Mouse (Mus musculus): Measurements from ENCODE around the gene Slc10a4. TPM values are rescaled to one million over a fixed set of nuclear protein-coding genes. Genes with fewer than 3 reads are reported as not detected.
A peak's percentile ranks its signal among the peaks of the same experiment; 100 is the strongest.

The Slc10a4 gene
- total RNA-seq (2014; rRNA removed) (16.5 and 22.5 TPM in 2 replicates), polyA plus RNA-seq (2015; fragmentation: Nextera tagmentation; extraction: Ambion mirVana) (31.9 and 34.9 TPM in 2 replicates)

GRCm38 (mm10) chr5:73006784-73007581 lies at the start of gene Slc10a4:
Gene Slc10a4 (plus strand): TSS chr5:73006883.
- ATAC-seq (peak; percentile 80), DNase-seq (ENCODE audit: low spot score) (peak; percentile 21)
- Histone ChIP-seq H3K4me3 (ENCODE audit: low read length) (peak within 1 kb of the TSS; percentile 39), H3K9me3 (ENCODE audit: low read length) (no peaks in the 10 kb centered on the region), H3K9ac (replicated peaks; ENCODE audit: low read length) (peak within 1 kb of the TSS; percentile 35; the same call in 1 of the 2 replicates), H3K4me1 (ENCODE audit: insufficient read depth, low read length) (no peaks in the 10 kb centered on the region), H3K27ac (no peak within 1 kb of the TSS), H3K36me3 (ENCODE audit: insufficient read depth, low read length) (no peaks in the 10 kb centered on the region), H3K4me2 (ENCODE audit: low read depth, low read length) (peak within 1 kb of the TSS; percentile 58), H3K27me3 (ENCODE audit: insufficient read depth, low read length) (no peaks in the 10 kb centered on the region)
- WGBS: 7% methylated on average over 65 of the region's 65 CpGs
- TF ChIP-seq CTCF (IDR thresholded peaks at IDR 0.05; ENCODE audit: low read depth): no peak

DNA sequence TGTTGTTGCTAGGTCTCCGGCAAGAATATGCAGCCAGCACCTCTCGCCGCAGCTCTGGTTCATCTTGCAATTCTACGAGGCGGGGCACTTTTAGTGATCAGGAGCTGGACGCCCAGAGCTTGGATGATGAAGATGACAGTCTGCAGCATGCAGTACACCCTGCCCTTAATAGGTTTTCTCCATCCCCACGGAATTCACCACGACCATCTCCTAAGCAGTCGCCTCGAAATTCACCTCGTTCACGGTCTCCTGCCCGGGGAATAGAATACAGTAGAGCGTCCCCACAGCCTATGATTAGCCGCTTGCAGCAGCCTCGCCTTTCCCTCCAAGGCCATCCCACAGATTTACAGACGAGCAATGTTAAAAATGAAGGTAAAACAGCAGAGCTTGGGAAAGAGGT lies 49.4 kb upstream of the Slc10a4 start:
- no peak overlapping the region for H3K9ac ChIP-seq (replicated peaks; ENCODE audit: low read length)
- DNase-seq (ENCODE audit: low spot score): no peak
- H3K4me3 ChIP-seq (ENCODE audit: low read length): no peak overlapping the region
- H3K9me3 ChIP-seq (ENCODE audit: low read length): no peaks in the 10 kb centered on the region
- no peak for TF ChIP-seq CTCF (IDR thresholded peaks at IDR 0.05; ENCODE audit: low read depth)
- no peaks in the 10 kb centered on the region for H3K27me3 ChIP-seq (ENCODE audit: insufficient read depth, low read length)
- no peak for ATAC-seq
- no peak overlapping the region for H3K4me2 ChIP-seq (ENCODE audit: low read depth, low read length)
- 84% methylated on average over 17 of the region's 17 CpGs for WGBS
- no peak overlapping the region for H3K27ac ChIP-seq
- H3K36me3 ChIP-seq (ENCODE audit: insufficient read depth, low read length): peaks cover 5% of the 10 kb centered on the region; the same call in 1 of the 2 replicates
- H3K4me1 ChIP-seq (ENCODE audit: insufficient read depth, low read length): no peaks in the 10 kb centered on the region

- H3K4me3 ChIP-seq (ENCODE audit: low read length): no peak overlapping the region
- H3K36me3 ChIP-seq (ENCODE audit: insufficient read depth, low read length): peaks cover 5% of the 10 kb centered on the region; the same call in 1 of the 2 replicates
- no peak for TF ChIP-seq CTCF (IDR thresholded peaks at IDR 0.05; ENCODE audit: low read depth)
- no peak for DNase-seq (ENCODE audit: low spot score)
- H3K4me1 ChIP-seq (ENCODE audit: insufficient read depth, low read length): no peaks in the 10 kb centered on the region
- H3K4me2 ChIP-seq (ENCODE audit: low read depth, low read length): no peak overlapping the region
- WGBS: 84% methylated on average over 6 of the region's 6 CpGs
- no peak overlapping the region for H3K9ac ChIP-seq (replicated peaks; ENCODE audit: low read length)
- no peaks in the 10 kb centered on the region for H3K27me3 ChIP-seq (ENCODE audit: insufficient read depth, low read length)
- H3K9me3 ChIP-seq (ENCODE audit: low read length): no peaks in the 10 kb centered on the region
- no peak for ATAC-seq
- no peak overlapping the region for H3K27ac ChIP-seq
These were observed 46.6 kb upstream of the Slc10a4 start for GRCm38 (mm10) chr5:72960096-72960495.

GRCm38 (mm10) chr5:72965706-72966105 lies 41.0 kb upstream of the Slc10a4 start:
- no peak for TF ChIP-seq CTCF (IDR thresholded peaks at IDR 0.05; ENCODE audit: low read depth)
- no peaks in the 10 kb centered on the region for H3K27me3 ChIP-seq (ENCODE audit: insufficient read depth, low read length)

DNA sequence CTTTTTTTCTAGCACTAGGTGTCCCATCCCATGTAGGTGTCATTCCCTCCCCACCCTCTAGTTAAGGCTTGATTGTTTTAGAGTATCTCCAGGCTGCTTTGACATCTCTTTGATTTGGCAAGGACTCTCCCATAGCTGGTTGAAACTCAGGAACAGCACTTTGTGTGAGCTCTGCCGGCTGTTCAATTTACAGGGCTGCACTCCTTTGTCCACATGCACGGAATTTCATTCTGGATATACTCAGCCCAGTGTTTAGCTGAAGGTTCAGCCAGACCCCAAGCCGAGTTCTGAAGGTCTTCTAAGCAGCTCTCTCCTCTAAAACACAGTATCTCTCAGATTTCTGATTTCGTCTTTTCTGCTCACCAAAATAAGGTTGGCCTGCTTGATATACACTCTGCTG lies 34.2 kb upstream of the Slc10a4 start:
- TF ChIP-seq CTCF (IDR thresholded peaks at IDR 0.05; ENCODE audit: low read depth): no peak
- no peaks in the 10 kb centered on the region for H3K9me3 ChIP-seq (ENCODE audit: low read length)
- H3K27ac ChIP-seq: no peak overlapping the region
- no peaks in the 10 kb centered on the region for H3K4me1 ChIP-seq (ENCODE audit: insufficient read depth, low read length)
- H3K27me3 ChIP-seq (ENCODE audit: insufficient read depth, low read length): no peaks in the 10 kb centered on the region
- ATAC-seq: no peak
- no peak overlapping the region for H3K9ac ChIP-seq (replicated peaks; ENCODE audit: low read length)
- H3K36me3 ChIP-seq (ENCODE audit: insufficient read depth, low read length): peaks cover 35% of the 10 kb centered on the region
- H3K4me2 ChIP-seq (ENCODE audit: low read depth, low read length): no peak overlapping the region
- WGBS: 65% methylated on average over 4 of the region's 4 CpGs
- DNase-seq (ENCODE audit: low spot score): no peak
- H3K4me3 ChIP-seq (ENCODE audit: low read length): no peak overlapping the region

More at GRCm38 (mm10) chr5:72965706-72966105, 41.0 kb upstream of the Slc10a4 start:
- ATAC-seq (no peak), DNase-seq (ENCODE audit: low spot score) (no peak)
- Histone ChIP-seq H3K36me3 (ENCODE audit: insufficient read depth, low read length) (peaks cover 6% of the 10 kb centered on the region), H3K9ac (replicated peaks; ENCODE audit: low read length) (no peak overlapping the region), H3K27ac (no peak overlapping the region), H3K4me3 (ENCODE audit: low read length) (no peak overlapping the region), H3K4me2 (ENCODE audit: low read depth, low read length) (no peak overlapping the region), H3K9me3 (ENCODE audit: low read length) (no peaks in the 10 kb centered on the region), H3K4me1 (ENCODE audit: insufficient read depth, low read length) (no peaks in the 10 kb centered on the region)
- WGBS: 85% methylated on average over 3 of the region's 3 CpGs

DNA sequence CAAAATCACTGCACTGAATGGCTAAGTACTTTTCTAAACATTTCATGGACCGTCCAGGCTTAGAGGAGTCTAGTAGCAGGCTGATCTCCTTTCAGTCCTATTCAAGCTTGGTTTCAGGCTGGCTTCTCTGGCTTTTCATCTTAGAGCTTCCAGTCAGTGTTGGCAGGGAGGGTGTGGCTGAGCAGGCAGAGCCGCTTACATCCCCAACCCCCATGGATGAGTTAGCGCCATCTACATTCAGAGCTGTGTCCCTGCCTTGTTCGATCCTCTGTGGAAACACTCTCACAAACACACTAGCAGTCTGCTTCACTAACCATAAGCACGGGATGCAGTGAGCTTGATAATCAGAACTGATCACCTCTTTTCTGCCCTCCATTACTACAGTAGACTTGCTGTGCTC lies 33.7 kb upstream of the Slc10a4 start:
- H3K4me2 ChIP-seq (ENCODE audit: low read depth, low read length): no peak overlapping the region
- H3K36me3 ChIP-seq (ENCODE audit: insufficient read depth, low read length): peaks cover 35% of the 10 kb centered on the region
- 48% methylated on average over 5 of the region's 5 CpGs for WGBS
- peak; percentile 59; the same call in 1 of the 2 replicates for ATAC-seq
- H3K9ac ChIP-seq (replicated peaks; ENCODE audit: low read length): no peak overlapping the region
- H3K9me3 ChIP-seq (ENCODE audit: low read length): no peaks in the 10 kb centered on the region
- TF ChIP-seq CTCF (IDR thresholded peaks at IDR 0.05; ENCODE audit: low read depth): peak; percentile 39
- H3K4me1 ChIP-seq (ENCODE audit: insufficient read depth, low read length): no peaks in the 10 kb centered on the region
- no peak overlapping the region for H3K27ac ChIP-seq
- no peaks in the 10 kb centered on the region for H3K27me3 ChIP-seq (ENCODE audit: insufficient read depth, low read length)
- H3K4me3 ChIP-seq (ENCODE audit: low read length): no peak overlapping the region
- DNase-seq (ENCODE audit: low spot score): peak; percentile 23

- Histone ChIP-seq H3K9ac (replicated peaks; ENCODE audit: low read length) (no peak within 1 kb of the TSS), H3K9me3 (ENCODE audit: low read length) (no peaks in the 10 kb centered on the region), H3K4me3 (ENCODE audit: low read length) (no peak within 1 kb of the TSS), H3K4me2 (ENCODE audit: low read depth, low read length) (no peak within 1 kb of the TSS), H3K4me1 (ENCODE audit: insufficient read depth, low read length) (no peaks in the 10 kb centered on the region), H3K27me3 (ENCODE audit: insufficient read depth, low read length) (no peaks in the 10 kb centered on the region), H3K27ac (no peak within 1 kb of the TSS), H3K36me3 (ENCODE audit: insufficient read depth, low read length) (peaks cover 28% of the 10 kb centered on the region)
- WGBS: 96% methylated on average over 7 of the region's 7 CpGs
- no peak for ATAC-seq
- DNase-seq (ENCODE audit: low spot score): no peak
- no peak for TF ChIP-seq CTCF (IDR thresholded peaks at IDR 0.05; ENCODE audit: low read depth)
These were observed 32.1 kb upstream of the Slc10a4 start, which contains the start of gene Gm10135 for GRCm38 (mm10) chr5:72974602-72975001. Gene Gm10135 (minus strand): TSS chr5:72974702.

Data from hindbrain, postnatal 0 days (tissue).